Mouse (Mus musculus) retina, adult 2 months (tissue): ENCODE measurements around the gene Nkg7.
"Not testable (repeated sequence)": the region's sequence is repeated elsewhere in the genome, so short reads cannot be mapped to it uniquely, and the experiment has no call there.

ENCODE experiments used
- DNase-seq: peaks from one replicate; pipeline ENCODE4 v3.0.0-alpha.2; 2012; ENCODE audit warnings: low read depth, low spot score

The Nkg7 gene

GRCm38 (mm10) chr7:43436341-43437255 is at the start of gene Nkg7:
Gene Nkg7, plus strand, starts transcription at chr7:43437073.
- DNase-seq, result no peak

GRCm38 (mm10) chr7:43392349-43393121 is 44.3 kb upstream of the Nkg7 start:
- DNase-seq, result no peak

GRCm38 (mm10) chr7:43399501-43399900 is 37.4 kb upstream of the Nkg7 start:
- DNase-seq, result no peak

- no peak for DNase-seq
These were observed 34.2 kb upstream of the Nkg7 start for GRCm38 (mm10) chr7:43402718-43403117.

- no peak for DNase-seq
These were observed 29.3 kb upstream of the Nkg7 start for GRCm38 (mm10) chr7:43407573-43407972.

GRCm38 (mm10) chr7:43408131-43408553 is 28.7 kb upstream of the Nkg7 start, which contains the start of gene Siglecg:
Gene Siglecg, plus strand, starts transcription at chr7:43408204.
- no peak for DNase-seq

GRCm38 (mm10) chr7:43409084-43409483 is 27.8 kb upstream of the Nkg7 start:
- no peak for DNase-seq

GRCm38 (mm10) chr7:43411724-43412123 is 25.1 kb upstream of the Nkg7 start:
- DNase-seq, result not testable (repeated sequence)

GRCm38 (mm10) chr7:43417298-43417697 is 19.6 kb upstream of the Nkg7 start:
- DNase-seq, result no peak

GRCm38 (mm10) chr7:43422995-43423617 is 13.8 kb upstream of the Nkg7 start:
- DNase-seq, result peak; percentile 52

- DNase-seq, result no peak
These were observed 12.8 kb upstream of the Nkg7 start for GRCm38 (mm10) chr7:43423991-43424625.

- DNase-seq, result no peak
These were observed 9.5 kb upstream of the Nkg7 start, which contains the start of gene Lim2 for GRCm38 (mm10) chr7:43427406-43427805. Gene Lim2, plus strand, starts transcription at chr7:43427670.

GRCm38 (mm10) chr7:43429500-43429899 is 7.4 kb upstream of the Nkg7 start:
- DNase-seq, result no peak

GRCm38 (mm10) chr7:43432891-43433290 is 4.0 kb upstream of the Nkg7 start:
- DNase-seq, result no peak

GRCm38 (mm10) chr7:43434676-43435075 is 2.2 kb upstream of the Nkg7 start:
- no peak for DNase-seq

- no peak for DNase-seq
These were observed 1.7 kb downstream of the Nkg7 start for GRCm38 (mm10) chr7:43438611-43439010.

GRCm38 (mm10) chr7:43440482-43440881 is 3.6 kb downstream of the Nkg7 start, which contains the start of gene Cldnd2:
Gene Cldnd2, plus strand, starts transcription at chr7:43440782.
- DNase-seq, result no peak

- DNase-seq, result no peak
These were observed 4.2 kb downstream of the Nkg7 start for GRCm38 (mm10) chr7:43441071-43441470.

- no peak for DNase-seq
These were observed 5.8 kb downstream of the Nkg7 start for GRCm38 (mm10) chr7:43442684-43443083.

- peak; percentile 40 for DNase-seq
These were observed 6.4 kb downstream of the Nkg7 start for GRCm38 (mm10) chr7:43443126-43443916.

GRCm38 (mm10) chr7:43443917-43444293 is 7.0 kb downstream of the Nkg7 start, which contains the start of the genes Etfb and Gm45233:
Gene Etfb, plus strand, starts transcription at chr7:43444083.
Gene Gm45233, plus strand, starts transcription at chr7:43444128.
- peak; percentile 92 for DNase-seq
